Mouse (Mus musculus) liver, postnatal 0 days (tissue): ENCODE data around the gene Tnk2. TPM values are rescaled to one million over a fixed set of nuclear protein-coding genes. Genes with fewer than 3 reads are reported as not detected.

Experiments
- ATAC-seq: fragments of 200-750 bp; cut with Nextera tagmentation; 2 replicates; pipeline ENCODE4 v1.8.0; 2017; ENCODE audit warnings: mild to moderate bottlenecking, moderate library complexity
- DNase-seq: peaks from one replicate; pipeline ENCODE4 v3.0.0-alpha.2; 2016
- H3K27ac ChIP-seq: fragments of 300-500 bp; sonication (generic); 2 replicates; pipeline ENCODE4 v1.5.1; 2014; ENCODE audit warnings: antibody characterized with exemption, moderate library complexity, mild to moderate bottlenecking, low read depth
- H3K27me3 ChIP-seq: fragments of 300-500 bp; sonication (generic); 2 replicates; pipeline ENCODE4 v1.6.1; 2014; ENCODE audit warnings: low read length, control low read depth, mixed read lengths; ENCODE audit not compliant: insufficient read depth
- H3K36me3 ChIP-seq: fragments of 300-500 bp; sonication (generic); replicated peaks from 2 replicates; pipeline ENCODE4 v1.6.1; 2014; ENCODE audit warnings: mild to moderate bottlenecking, control low read depth, low read length, moderate library complexity, mixed read lengths; ENCODE audit not compliant: insufficient read depth
- H3K4me1 ChIP-seq: fragments of 300-500 bp; sonication (generic); 2 replicates; pipeline ENCODE4 v1.6.1; 2014; ENCODE audit warnings: antibody characterized with exemption, mild to moderate bottlenecking, control low read depth; ENCODE audit not compliant: insufficient read depth
- H3K4me2 ChIP-seq: fragments of 300-500 bp; sonication (generic); 2 replicates; pipeline ENCODE4 v1.6.1; 2014; ENCODE audit warnings: low read depth, mild to moderate bottlenecking, low read length, moderate library complexity, mixed read lengths
- H3K4me3 ChIP-seq: fragments of 300-500 bp; sonication (generic); 2 replicates; pipeline ENCODE4 v1.5.1; 2014; ENCODE audit warnings: low read depth, low read length
- H3K9ac ChIP-seq: fragments of 300-500 bp; sonication (generic); replicated peaks from 2 replicates; pipeline ENCODE4 v1.6.1; 2014; ENCODE audit warnings: mild to moderate bottlenecking, moderate library complexity
- H3K9me3 ChIP-seq: fragments of 300-500 bp; sonication (generic); 2 replicates; pipeline ENCODE4 v1.6.1; 2016; ENCODE audit warnings: mild to moderate bottlenecking, control low read depth, low read length, mixed read lengths
- CTCF ChIP-seq: sonication (generic); IDR thresholded peaks from 2 replicates; pipeline ENCODE4 v1.5.1; 2016; ENCODE audit warnings: antibody characterized with exemption, low read depth
- EP300 ChIP-seq: IDR thresholded peaks from 2 replicates; pipeline ENCODE4 v1.6.1; 2016; ENCODE audit warnings: antibody characterized with exemption, low read depth, mild to moderate bottlenecking
- WGBS: fragments of 180-500 bp; shearing (Covaris S2); extraction: QIAGEN DNeasy Blood & Tissue Kit; methylation state at CpG from one replicate; pipeline ENCODE4 v1.1.7; 2014; ENCODE audit not compliant: insufficient replicate concordance; 5-methylcytosine and 5-hydroxymethylcytosine counted together
- polyA plus RNA-seq: library from polyadenylated mRNA; unstranded; fragments of >200 nt; fragmentation: Nextera tagmentation; extraction: Ambion mirVana; gene quantifications from 2 replicates; pipeline ENCODE4 v1.2.1, GENCODE M21; 2015

Gene Tnk2
- polyA plus RNA-seq, 1 experiment from 2014 or later = 3.5 TPM

- no peaks in the 10 kb centered on the region for H3K9me3 ChIP-seq
- DNase-seq (no peak), ATAC-seq (no peak)
- no peak overlapping the region for H3K27ac ChIP-seq
- no peaks in the 10 kb centered on the region for H3K36me3 ChIP-seq
- WGBS = 79% methylated on average over 11 of the region's 11 CpGs
- peaks cover 11% of the 10 kb centered on the region for H3K4me1 ChIP-seq
- no peak overlapping the region for H3K4me2 ChIP-seq
- no peak overlapping the region for H3K4me3 ChIP-seq
- TF ChIP-seq EP300 = no peak
- TF ChIP-seq CTCF = no peak
- H3K9ac ChIP-seq = no peak overlapping the region
- H3K27me3 ChIP-seq = no peaks in the 10 kb centered on the region
Observed at GRCm38 (mm10) chr16:32712202-32712601, 68.5 kb downstream of the Tnk2 start.

- DNase-seq = no peak
- Histone ChIP-seq H3K4me1 (0 out of 2 replicates have a peak, but pooled peaks cover 5% of the 10 kb centered on the region), H3K4me2 (no peak overlapping the region), H3K9ac (no peak overlapping the region), H3K27ac (no peak overlapping the region), H3K9me3 (no peaks in the 10 kb centered on the region), H3K27me3 (no peaks in the 10 kb centered on the region), H3K4me3 (no peak overlapping the region), H3K36me3 (no peaks in the 10 kb centered on the region)
- no peak for ATAC-seq
- TF ChIP-seq CTCF = no peak
- WGBS = 57% methylated on average over 6 of the region's 6 CpGs
Observed at GRCm38 (mm10) chr16:32713556-32713955, 69.9 kb downstream of the Tnk2 start.

GRCm38 (mm10) chr16:32715364-32715763 lies 71.7 kb downstream of the Tnk2 start:
- peak; percentile 69 for TF ChIP-seq CTCF
- TF ChIP-seq EP300 = no peak
- no peak overlapping the region for H3K9ac ChIP-seq
- no peaks in the 10 kb centered on the region for H3K27me3 ChIP-seq
- no peak overlapping the region for H3K4me3 ChIP-seq
- DNase-seq (peak; percentile 57), ATAC-seq (no peak)
- H3K4me1 ChIP-seq = 0 out of 2 replicates have a peak, but pooled peaks cover 5% of the 10 kb centered on the region
- H3K4me2 ChIP-seq = peak overlapping the region; percentile 16; the same call in 1 of the 2 replicates
- no peaks in the 10 kb centered on the region for H3K9me3 ChIP-seq
- H3K27ac ChIP-seq = no peak overlapping the region
- 23% methylated on average over 13 of the region's 13 CpGs for WGBS
- H3K36me3 ChIP-seq = no peaks in the 10 kb centered on the region

- Histone ChIP-seq H3K36me3 (no peaks in the 10 kb centered on the region), H3K27me3 (no peaks in the 10 kb centered on the region), H3K9ac (no peak overlapping the region), H3K9me3 (no peaks in the 10 kb centered on the region), H3K4me1 (0 out of 2 replicates have a peak, but pooled peaks cover 2% of the 10 kb centered on the region), H3K4me2 (no peak overlapping the region), H3K27ac (no peak overlapping the region), H3K4me3 (no peak overlapping the region)
- WGBS = 53% methylated on average over 7 of the region's 7 CpGs
- no peak for DNase-seq
- no peak for TF ChIP-seq EP300
- TF ChIP-seq CTCF = no peak
- ATAC-seq = no peak
Observed at GRCm38 (mm10) chr16:32723163-32723562, 79.5 kb downstream of the Tnk2 start.

- DNase-seq (no peak), ATAC-seq (no peak)
- Histone ChIP-seq H3K4me1 (0 out of 2 replicates have a peak, but pooled peaks cover 2% of the 10 kb centered on the region), H3K9me3 (no peaks in the 10 kb centered on the region), H3K27ac (no peak overlapping the region), H3K4me3 (no peak overlapping the region), H3K27me3 (no peaks in the 10 kb centered on the region), H3K36me3 (no peaks in the 10 kb centered on the region), H3K4me2 (no peak overlapping the region), H3K9ac (no peak overlapping the region)
- TF ChIP-seq CTCF (no peak), EP300 (no peak)
- 58% methylated on average over 4 of the region's 4 CpGs for WGBS
Observed at GRCm38 (mm10) chr16:32723767-32724166, 80.1 kb downstream of the Tnk2 start.

- H3K4me1 ChIP-seq = 0 out of 2 replicates have a peak, but pooled peaks cover 2% of the 10 kb centered on the region
- DNase-seq = no peak
- no peaks in the 10 kb centered on the region for H3K9me3 ChIP-seq
- no peak overlapping the region for H3K4me3 ChIP-seq
- H3K27ac ChIP-seq = no peak overlapping the region
- WGBS = 79% methylated on average over 2 of the region's 2 CpGs
- H3K36me3 ChIP-seq = no peaks in the 10 kb centered on the region
- H3K4me2 ChIP-seq = no peak overlapping the region
- no peak overlapping the region for H3K9ac ChIP-seq
- ATAC-seq = no peak
- H3K27me3 ChIP-seq = no peaks in the 10 kb centered on the region
- TF ChIP-seq CTCF (no peak), EP300 (no peak)
Observed at GRCm38 (mm10) chr16:32724259-32724658, 80.6 kb downstream of the Tnk2 start.

- 0 out of 2 replicates have a peak, but pooled peaks cover 2% of the 10 kb centered on the region for H3K4me1 ChIP-seq
- ATAC-seq = no peak
- H3K9me3 ChIP-seq = no peaks in the 10 kb centered on the region
- no peak for DNase-seq
- H3K9ac ChIP-seq = no peak overlapping the region
- no peak overlapping the region for H3K4me2 ChIP-seq
- H3K36me3 ChIP-seq = no peaks in the 10 kb centered on the region
- TF ChIP-seq CTCF = no peak
- H3K4me3 ChIP-seq = no peak overlapping the region
- H3K27ac ChIP-seq = no peak overlapping the region
- no peaks in the 10 kb centered on the region for H3K27me3 ChIP-seq
Observed at GRCm38 (mm10) chr16:32726501-32726900, 82.8 kb downstream of the Tnk2 start.
